Mouse (Mus musculus) hindbrain, embryonic 15.5 days (tissue): ENCODE results near the gene Phka1. TPM values are rescaled to one million over a fixed set of nuclear protein-coding genes. Genes with fewer than 3 reads are reported as not detected.
"Not testable (repeated sequence)": the region's sequence is repeated elsewhere in the genome, so short reads cannot be mapped to it uniquely, and the experiment has no call there.

Experiments used
- ATAC-seq: fragments of 200-750 bp; cut with Nextera tagmentation; 2 replicates; pipeline ENCODE4 v1.8.0; 2017; ENCODE audit warnings: low read depth, moderate number of reproducible peaks, moderate TSS enrichment; ENCODE audit not compliant: low FRiP score
- H3K27ac ChIP-seq: fragments of 300-500 bp; sonication (generic); replicated peaks from 2 replicates; pipeline ENCODE4 v1.5.1; 2015; ENCODE audit warnings: mild to moderate bottlenecking, inconsistent platforms
- H3K27me3 ChIP-seq: fragments of 300-500 bp; sonication (generic); 2 replicates; pipeline ENCODE4 v1.6.1; 2015; ENCODE audit warnings: control low read depth, inconsistent platforms
- H3K36me3 ChIP-seq: fragments of 300-500 bp; sonication (generic); 2 replicates; pipeline ENCODE4 v1.6.1; 2015; ENCODE audit warnings: control low read depth, inconsistent platforms
- H3K4me1 ChIP-seq: fragments of 300-500 bp; sonication (generic); replicated peaks from 2 replicates; pipeline ENCODE4 v1.6.1; 2015; ENCODE audit warnings: control low read depth, inconsistent platforms
- H3K4me2 ChIP-seq: fragments of 300-500 bp; sonication (generic); 2 replicates; pipeline ENCODE4 v1.6.1; 2015; ENCODE audit warnings: moderate library complexity, mild to moderate bottlenecking, inconsistent platforms
- H3K4me3 ChIP-seq: fragments of 300-500 bp; sonication (generic); 2 replicates; pipeline ENCODE4 v1.5.1; 2015; ENCODE audit warnings: mild to moderate bottlenecking, inconsistent platforms
- H3K9ac ChIP-seq: fragments of 300-500 bp; sonication (generic); 2 replicates; pipeline ENCODE4 v1.6.1; 2015; ENCODE audit warnings: inconsistent platforms
- H3K9me3 ChIP-seq: fragments of 300-500 bp; sonication (generic); 2 replicates; pipeline ENCODE4 v1.6.1; 2016; ENCODE audit warnings: control low read depth, inconsistent platforms
- WGBS: fragments of 180-500 bp; shearing (Covaris S2); methylation state at CpG from one replicate; pipeline ENCODE4 v1.1.7; 2015; 5-methylcytosine and 5-hydroxymethylcytosine counted together
- polyA plus RNA-seq: library from polyadenylated mRNA; unstranded; fragments of >200 nt; fragmentation: Nextera tagmentation; extraction: Ambion mirVana; gene quantifications from 2 replicates; pipeline ENCODE4 v1.2.1, GENCODE M21; 2015

The Phka1 gene
- polyA plus RNA-seq, result 8.2 and 9.7 TPM in 2 replicates

GRCm38 (mm10) chrX:102643823-102644572, at the start of gene Phka1:
Phka1 (minus strand) TSS chrX:102644246.
- H3K36me3 ChIP-seq, result no peaks in the 10 kb centered on the region
- peak; percentile 87 for ATAC-seq
- WGBS, result 22% methylated on average over 51 of the region's 60 CpGs
- H3K4me2 ChIP-seq, result peak within 1 kb of the TSS; percentile 59
- H3K9me3 ChIP-seq, result no peaks in the 10 kb centered on the region
- peak within 1 kb of the TSS; percentile 53 for H3K4me3 ChIP-seq
- H3K9ac ChIP-seq, result peak within 1 kb of the TSS; percentile 52
- peaks cover 7% of the 10 kb centered on the region; the same call in 1 of the 2 replicates for H3K4me1 ChIP-seq
- H3K27me3 ChIP-seq, result peaks cover 10% of the 10 kb centered on the region; the same call in 1 of the 2 replicates
- no peak within 1 kb of the TSS for H3K27ac ChIP-seq

GRCm38 (mm10) chrX:102689252-102689651, 45.2 kb upstream of the Phka1 start:
- H3K36me3 ChIP-seq, H3K27ac ChIP-seq, H3K27me3 ChIP-seq, H3K9ac ChIP-seq, H3K4me1 ChIP-seq, H3K9me3 ChIP-seq, H3K4me3 ChIP-seq, H3K4me2 ChIP-seq: not testable (repeated sequence)
- ATAC-seq, result peak; percentile 69; the same call in 1 of the 2 replicates
- 18% methylated on average over 4 of the region's 4 CpGs for WGBS

GRCm38 (mm10) chrX:102686872-102687271, 42.8 kb upstream of the Phka1 start, which contains the start of gene Gm3880:
Gm3880 (minus strand) TSS chrX:102686972.
- H3K36me3 ChIP-seq, ATAC-seq: not testable (repeated sequence)

GRCm38 (mm10) chrX:102684706-102685105, 40.7 kb upstream of the Phka1 start:
- WGBS, result 64% methylated on average over 3 of the region's 3 CpGs
- H3K27ac ChIP-seq, H3K4me1 ChIP-seq, H3K36me3 ChIP-seq, H3K27me3 ChIP-seq, H3K9ac ChIP-seq, H3K9me3 ChIP-seq, H3K4me3 ChIP-seq, H3K4me2 ChIP-seq, ATAC-seq: not testable (repeated sequence)

More at GRCm38 (mm10) chrX:102686872-102687271, 42.8 kb upstream of the Phka1 start, which contains the start of gene Gm3880:
- H3K4me1 ChIP-seq, H3K27me3 ChIP-seq, H3K9me3 ChIP-seq, H3K9ac ChIP-seq, H3K27ac ChIP-seq, H3K4me2 ChIP-seq, H3K4me3 ChIP-seq: not testable (repeated sequence)
- WGBS, result 94% methylated on average over 5 of the region's 5 CpGs

- 88% methylated on average over 2 of the region's 2 CpGs for WGBS
- Histone ChIP-seq H3K36me3 (no peaks in the 10 kb centered on the region), H3K27ac (no peak overlapping the region), H3K9ac (no peak overlapping the region), H3K4me2 (no peak overlapping the region), H3K27me3 (no peaks in the 10 kb centered on the region), H3K4me1 (no peaks in the 10 kb centered on the region), H3K4me3 (no peak overlapping the region), H3K9me3 (no peaks in the 10 kb centered on the region)
- no peak for ATAC-seq
These were observed 22.6 kb upstream of the Phka1 start for GRCm38 (mm10) chrX:102666641-102667040.

- Histone ChIP-seq H3K4me3 (no peak overlapping the region), H3K4me1 (no peaks in the 10 kb centered on the region), H3K4me2 (no peak overlapping the region), H3K9ac (no peak overlapping the region), H3K27ac (no peak overlapping the region), H3K36me3 (no peaks in the 10 kb centered on the region), H3K27me3 (no peaks in the 10 kb centered on the region), H3K9me3 (no peaks in the 10 kb centered on the region)
- whole genome bisulfite sequencing, result 25% methylated on average over 3 of the region's 3 CpGs
- ATAC-seq, result no peak
These were observed 16.7 kb upstream of the Phka1 start for GRCm38 (mm10) chrX:102660712-102661111.

GRCm38 (mm10) chrX:102645691-102646090, 1.6 kb upstream of the Phka1 start:
- Histone ChIP-seq H3K9me3 (no peaks in the 10 kb centered on the region), H3K9ac (no peak overlapping the region), H3K27me3 (peaks cover 10% of the 10 kb centered on the region; the same call in 1 of the 2 replicates), H3K27ac (no peak overlapping the region), H3K36me3 (no peaks in the 10 kb centered on the region), H3K4me2 (no peak overlapping the region), H3K4me3 (no peak overlapping the region), H3K4me1 (peaks cover 7% of the 10 kb centered on the region; the same call in 1 of the 2 replicates)
- ATAC-seq, result no peak
- 92% methylated on average over 1 of the region's 1 CpGs for WGBS

- no peak overlapping the region for H3K9ac ChIP-seq
- H3K27me3 ChIP-seq, result peaks cover 10% of the 10 kb centered on the region; the same call in 1 of the 2 replicates
These were observed 1.1 kb upstream of the Phka1 start for GRCm38 (mm10) chrX:102645146-102645545.

GRCm38 (mm10) chrX:102644573-102644951, 516 bp upstream of the Phka1 start:
- peak; percentile 19; the same call in 1 of the 2 replicates for ATAC-seq
- no peaks in the 10 kb centered on the region for H3K9me3 ChIP-seq
- H3K4me3 ChIP-seq, result peak overlapping the region; percentile 53
- no peaks in the 10 kb centered on the region for H3K36me3 ChIP-seq
- no peak overlapping the region; the same call in 1 of the 2 replicates for H3K9ac ChIP-seq
- H3K4me1 ChIP-seq, result peaks cover 7% of the 10 kb centered on the region; the same call in 1 of the 2 replicates
- 23% methylated on average over 7 of the region's 8 CpGs for whole genome bisulfite sequencing
- H3K4me2 ChIP-seq, result peak overlapping the region; percentile 59
- peaks cover 10% of the 10 kb centered on the region; the same call in 1 of the 2 replicates for H3K27me3 ChIP-seq
- H3K27ac ChIP-seq, result no peak overlapping the region

More at GRCm38 (mm10) chrX:102645146-102645545, 1.1 kb upstream of the Phka1 start:
- Histone ChIP-seq H3K36me3 (no peaks in the 10 kb centered on the region), H3K9me3 (no peaks in the 10 kb centered on the region), H3K4me3 (peak overlapping the region; percentile 53; the same call in 1 of the 2 replicates), H3K4me1 (peaks cover 7% of the 10 kb centered on the region; the same call in 1 of the 2 replicates), H3K27ac (no peak overlapping the region), H3K4me2 (peak overlapping the region; percentile 59)
- no peak for ATAC-seq
- 51% methylated on average over 6 of the region's 6 CpGs for WGBS

- WGBS, result 83% methylated on average over 2 of the region's 2 CpGs
- Histone ChIP-seq H3K27me3 (0 out of 2 replicates have a peak, but pooled peaks cover 2% of the 10 kb centered on the region), H3K4me3 (no peak overlapping the region), H3K27ac (no peak overlapping the region), H3K9me3 (no peaks in the 10 kb centered on the region), H3K36me3 (no peaks in the 10 kb centered on the region), H3K9ac (no peak overlapping the region), H3K4me1 (no peaks in the 10 kb centered on the region), H3K4me2 (no peak overlapping the region)
- no peak for ATAC-seq
These were observed 42.8 kb downstream of the Phka1 start for GRCm38 (mm10) chrX:102601269-102601668.

- Histone ChIP-seq H3K36me3 (no peaks in the 10 kb centered on the region), H3K27me3 (0 out of 2 replicates have a peak, but pooled peaks cover 3% of the 10 kb centered on the region), H3K4me3 (no peak overlapping the region), H3K4me2 (no peak overlapping the region), H3K9ac (no peak overlapping the region), H3K9me3 (no peaks in the 10 kb centered on the region), H3K4me1 (no peaks in the 10 kb centered on the region), H3K27ac (no peak overlapping the region)
- ATAC-seq, result no peak
- WGBS, result 33% methylated on average over 1 of the region's 1 CpGs
These were observed 55.5 kb downstream of the Phka1 start for GRCm38 (mm10) chrX:102588560-102588959.

- no peak overlapping the region for H3K9ac ChIP-seq
- no peak overlapping the region for H3K4me2 ChIP-seq
- no peak overlapping the region for H3K27ac ChIP-seq
- no peaks in the 10 kb centered on the region for H3K4me1 ChIP-seq
- no peaks in the 10 kb centered on the region for H3K36me3 ChIP-seq
- no peak overlapping the region for H3K4me3 ChIP-seq
- 31% methylated on average over 1 of the region's 1 CpGs for WGBS
- ATAC-seq, result no peak
- no peaks in the 10 kb centered on the region for H3K9me3 ChIP-seq
- peaks cover 2% of the 10 kb centered on the region; the same call in 1 of the 2 replicates for H3K27me3 ChIP-seq
These were observed 72.9 kb downstream of the Phka1 start for GRCm38 (mm10) chrX:102571186-102571585.
